Mouse (Mus musculus) embryonic facial prominence, embryonic 13.5 days (tissue): ENCODE measurements around the gene Acsbg1. TPM values are rescaled to one million over a fixed set of nuclear protein-coding genes. Genes with fewer than 3 reads are reported as not detected.
"Not testable (repeated sequence)": the region's sequence is repeated elsewhere in the genome, so short reads cannot be mapped to it uniquely, and the experiment has no call there.

Experiments used
- ATAC-seq: fragments of 200-750 bp; cut with Nextera tagmentation; 2 replicates; pipeline ENCODE4 v1.8.0; 2017; ENCODE audit warnings: low read depth; ENCODE audit not compliant: insufficient number of reproducible peaks, insufficient read depth, low FRiP score, low TSS enrichment
- H3K27ac ChIP-seq: fragments of 300-500 bp; sonication (generic); 2 replicates; pipeline ENCODE4 v1.5.1; 2015; ENCODE audit warnings: moderate library complexity, mild to moderate bottlenecking, inconsistent platforms
- H3K27me3 ChIP-seq: fragments of 300-500 bp; sonication (generic); 2 replicates; pipeline ENCODE4 v1.6.1; 2015; ENCODE audit warnings: mild to moderate bottlenecking, inconsistent platforms
- H3K36me3 ChIP-seq: fragments of 300-500 bp; sonication (generic); 2 replicates; pipeline ENCODE4 v1.6.1; 2015; ENCODE audit warnings: mild to moderate bottlenecking, inconsistent platforms
- H3K4me1 ChIP-seq: fragments of 300-500 bp; sonication (generic); 2 replicates; pipeline ENCODE4 v1.6.1; 2015; ENCODE audit warnings: inconsistent platforms
- H3K4me2 ChIP-seq: fragments of 300-500 bp; sonication (generic); 2 replicates; pipeline ENCODE4 v1.6.1; 2015; ENCODE audit warnings: moderate library complexity, mild to moderate bottlenecking, inconsistent platforms
- H3K4me3 ChIP-seq: fragments of 300-500 bp; sonication (generic); 2 replicates; pipeline ENCODE4 v1.5.1; 2015; ENCODE audit warnings: mild to moderate bottlenecking, inconsistent platforms
- H3K9ac ChIP-seq: fragments of 300-500 bp; sonication (generic); 2 replicates; pipeline ENCODE4 v1.6.1; 2015; ENCODE audit warnings: mild to moderate bottlenecking, inconsistent platforms
- H3K9me3 ChIP-seq: fragments of 300-500 bp; sonication (generic); 2 replicates; pipeline ENCODE4 v1.6.1; 2016; ENCODE audit warnings: inconsistent platforms
- WGBS: fragments of 180-500 bp; shearing (Covaris S2); methylation state at CpG from one replicate; pipeline ENCODE4 v1.1.7; 2015; ENCODE audit warnings: mixed read lengths; 5-methylcytosine and 5-hydroxymethylcytosine counted together
- polyA plus RNA-seq: library from polyadenylated mRNA; unstranded; fragments of >200 nt; fragmentation: Nextera tagmentation; extraction: Ambion mirVana; gene quantifications from 2 replicates; pipeline ENCODE4 v1.2.1, GENCODE M21; 2015

Acsbg1 gene
- polyA plus RNA-seq, 1 experiment from 2014 or later: 1.4 TPM

DNA sequence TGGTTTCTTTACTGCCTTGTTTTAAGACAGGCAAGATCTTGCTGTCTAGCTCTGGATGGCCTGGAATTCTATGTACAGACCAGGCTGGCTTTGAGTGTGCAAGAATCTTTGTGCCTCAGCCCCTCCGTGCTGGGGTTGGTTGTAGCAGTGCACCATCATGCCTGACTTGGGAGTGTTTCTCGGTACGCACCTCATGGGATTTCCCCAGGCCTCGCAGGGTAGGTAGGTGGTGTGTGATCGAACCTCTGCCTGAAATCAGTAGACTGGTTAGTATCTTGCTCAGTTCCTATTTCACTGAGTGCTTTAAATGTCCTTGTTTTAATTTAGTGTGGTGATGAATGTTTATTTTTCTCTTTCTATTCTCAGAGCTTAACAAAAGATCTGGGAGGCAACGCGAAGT lies 58.8 kb downstream of the Acsbg1 start:
- Histone ChIP-seq H3K27ac (no peak overlapping the region), H3K4me3 (no peak overlapping the region), H3K9ac (no peak overlapping the region), H3K4me2 (no peak overlapping the region), H3K36me3 (peaks cover 68% of the 10 kb centered on the region), H3K9me3 (no peaks in the 10 kb centered on the region), H3K27me3 (no peaks in the 10 kb centered on the region), H3K4me1 (no peaks in the 10 kb centered on the region)
- ATAC-seq: no peak
- 86% methylated on average over 7 of the region's 7 CpGs for WGBS

DNA sequence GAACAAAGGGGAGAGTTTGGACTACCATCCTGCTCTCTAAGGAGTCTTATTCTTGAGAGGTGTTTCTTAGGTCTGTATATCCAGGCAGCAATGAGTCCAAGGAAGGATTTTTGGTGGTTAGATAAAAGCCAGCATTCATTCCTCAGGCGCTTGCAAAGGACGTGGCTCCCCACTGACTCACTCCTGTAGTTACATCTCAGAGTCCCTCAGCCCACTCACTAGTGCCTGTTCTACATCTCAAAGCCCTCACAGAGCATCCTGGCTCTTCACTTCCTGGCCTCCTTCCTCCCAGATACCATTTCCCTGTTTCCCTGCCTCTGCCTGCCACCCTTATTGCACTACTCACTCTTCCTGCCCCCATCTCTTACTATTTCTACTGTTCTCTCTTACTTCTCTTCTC lies 59.3 kb downstream of the Acsbg1 start:
- H3K9me3 ChIP-seq: no peaks in the 10 kb centered on the region
- no peaks in the 10 kb centered on the region for H3K4me1 ChIP-seq
- no peak overlapping the region for H3K4me2 ChIP-seq
- H3K27ac ChIP-seq: no peak overlapping the region
- no peaks in the 10 kb centered on the region for H3K27me3 ChIP-seq
- no peak overlapping the region for H3K4me3 ChIP-seq
- 77% methylated on average over 2 of the region's 2 CpGs for WGBS
- no peak for ATAC-seq
- no peak overlapping the region for H3K9ac ChIP-seq
- H3K36me3 ChIP-seq: peaks cover 73% of the 10 kb centered on the region

DNA sequence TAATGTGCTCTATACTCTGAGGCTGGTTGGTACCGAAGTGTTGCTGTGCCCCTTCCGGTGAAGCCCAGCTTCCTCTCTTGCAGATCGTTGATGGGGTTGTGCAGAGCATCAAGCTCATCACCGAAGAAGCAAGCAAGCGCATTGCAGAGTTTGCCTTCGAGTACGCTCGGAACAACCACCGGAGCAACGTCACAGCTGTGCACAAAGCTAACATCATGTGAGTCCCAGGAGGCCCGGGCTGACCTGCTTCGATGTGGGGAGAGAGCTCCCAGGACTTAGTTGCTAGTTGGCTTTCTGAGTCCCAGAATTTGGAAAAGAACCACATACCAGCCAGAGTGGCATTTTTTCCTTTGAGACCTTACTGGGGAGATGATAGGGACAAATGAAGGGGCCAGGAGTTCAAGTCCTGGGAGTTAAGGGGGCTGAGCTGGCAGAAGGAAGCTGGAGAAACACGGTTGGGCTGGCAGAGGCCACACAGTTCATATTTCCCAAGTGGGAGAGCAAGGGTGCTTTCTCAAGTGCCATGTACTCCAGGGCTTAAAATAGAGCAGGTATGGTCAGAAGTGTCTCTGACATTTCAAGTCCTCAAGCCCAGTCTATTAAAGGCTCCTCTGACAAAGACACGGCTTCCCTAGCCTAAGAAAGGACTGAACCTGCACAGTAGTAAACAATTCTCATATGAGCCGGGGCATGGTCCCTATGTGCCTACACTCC lies 64.8 kb downstream of the Acsbg1 start:
- H3K9ac ChIP-seq: no peak overlapping the region
- 93% methylated on average over 15 of the region's 15 CpGs for WGBS
- no peaks in the 10 kb centered on the region for H3K9me3 ChIP-seq
- H3K4me1 ChIP-seq: no peaks in the 10 kb centered on the region
- no peak for ATAC-seq
- no peak overlapping the region for H3K4me2 ChIP-seq
- H3K4me3 ChIP-seq: no peak overlapping the region
- peaks cover 89% of the 10 kb centered on the region for H3K36me3 ChIP-seq
- H3K27ac ChIP-seq: no peak overlapping the region
- no peaks in the 10 kb centered on the region for H3K27me3 ChIP-seq

DNA sequence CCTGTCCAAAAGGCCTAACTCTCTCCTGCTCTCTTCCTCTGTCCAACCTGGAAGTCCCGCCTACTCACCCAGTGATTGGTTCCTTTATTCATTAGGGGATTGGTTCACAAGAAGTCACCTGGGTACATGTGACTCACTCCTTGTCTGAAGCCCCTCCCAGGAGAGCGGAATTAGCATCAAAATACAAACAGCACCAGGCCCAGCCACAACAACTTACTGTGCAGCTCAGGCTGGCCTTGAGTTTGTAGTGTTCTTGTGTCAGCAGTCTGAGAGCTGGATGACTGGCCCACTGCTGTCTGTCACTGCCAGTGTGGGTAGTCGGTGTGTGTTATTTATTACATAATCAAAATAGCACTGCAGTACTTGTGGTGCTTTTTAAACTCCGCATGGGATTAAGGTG lies 68.0 kb downstream of the Acsbg1 start:
- not testable (repeated sequence) for H3K4me3 ChIP-seq, H3K27me3 ChIP-seq, H3K4me2 ChIP-seq, H3K27ac ChIP-seq, H3K4me1 ChIP-seq, H3K9me3 ChIP-seq, ATAC-seq, H3K9ac ChIP-seq
- 80% methylated on average over 4 of the region's 4 CpGs for WGBS
- peaks cover 71% of the 10 kb centered on the region for H3K36me3 ChIP-seq

DNA sequence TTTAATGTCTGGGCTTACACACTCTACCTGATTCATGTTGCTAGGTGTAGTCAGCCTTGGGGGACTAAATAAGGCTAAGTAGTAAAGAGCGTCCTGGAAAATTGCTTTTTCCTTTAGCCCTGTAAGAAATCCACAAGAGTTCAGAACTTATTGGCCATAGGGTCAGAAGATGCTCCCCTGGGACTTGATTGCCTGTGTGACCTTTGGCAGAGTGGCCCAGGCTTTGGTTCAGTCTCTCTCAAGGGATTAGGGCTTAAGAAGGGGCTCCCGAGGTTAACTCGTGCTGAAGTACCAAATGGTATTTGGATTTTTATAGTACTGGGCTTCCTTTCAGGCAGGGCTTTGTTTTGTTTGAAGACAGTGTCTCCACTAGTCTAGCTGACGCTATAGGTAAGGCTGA lies 73.8 kb downstream of the Acsbg1 start:
- Histone ChIP-seq H3K4me1 (peaks cover 13% of the 10 kb centered on the region), H3K9ac (0 out of 2 replicates have a peak overlapping the region, but pooled peaks have one; percentile 93), H3K27me3 (no peaks in the 10 kb centered on the region), H3K9me3 (no peaks in the 10 kb centered on the region), H3K4me2 (peak overlapping the region; percentile 91; the same call in 1 of the 2 replicates), H3K36me3 (peaks cover 18% of the 10 kb centered on the region), H3K4me3 (no peak overlapping the region), H3K27ac (no peak overlapping the region)
- 60% methylated on average over 4 of the region's 4 CpGs for WGBS
- ATAC-seq: no peak

DNA sequence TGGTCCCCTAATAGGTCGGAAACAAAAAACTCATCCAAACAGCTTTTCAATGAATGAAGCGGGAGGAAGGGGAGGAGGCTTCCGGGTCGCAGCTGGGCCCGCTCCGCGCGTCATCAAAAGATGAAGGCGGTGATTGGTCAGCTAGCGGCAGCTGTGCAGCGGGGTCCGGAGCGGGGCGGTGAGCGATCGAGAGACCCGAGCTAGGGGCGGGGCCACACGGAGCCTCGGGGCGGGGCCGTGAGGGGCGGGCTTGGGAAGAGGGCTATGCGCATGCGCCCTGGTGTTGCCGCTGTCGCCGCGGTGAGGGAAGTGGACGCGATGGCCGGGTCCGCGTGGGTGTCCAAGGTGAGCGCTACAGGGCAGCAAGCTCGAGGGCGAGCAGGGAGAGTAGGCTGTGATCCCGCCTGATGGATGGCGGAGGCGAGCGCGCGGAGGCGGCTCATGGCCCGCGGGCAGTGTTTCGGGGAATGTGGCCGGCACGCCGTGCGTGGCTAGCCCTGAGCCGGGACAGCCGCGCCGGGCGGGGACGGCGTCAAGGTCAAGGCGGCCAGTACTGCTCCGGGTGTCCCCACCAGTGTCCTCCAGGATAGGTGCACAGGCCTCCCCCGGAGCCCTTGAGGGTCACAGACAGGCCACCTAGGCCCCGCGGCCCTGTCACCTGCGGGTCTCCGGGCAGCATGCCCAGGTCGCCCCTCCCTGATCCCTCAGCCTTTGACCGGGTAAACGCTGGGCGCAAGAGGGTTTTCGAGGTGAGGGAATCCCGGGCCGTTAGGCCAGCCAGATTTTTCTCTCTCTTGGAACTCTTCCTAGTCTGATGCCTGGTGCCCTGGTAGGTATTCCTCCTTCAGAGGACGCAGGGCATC lies 75.2 kb downstream of the Acsbg1 start, which contains the start of gene Idh3a:
TSS of gene Idh3a (plus strand) at position 136 of the 863 bp plus-strand sequence.
- peak; percentile 96 for ATAC-seq
- Histone ChIP-seq H3K4me3 (peak within 1 kb of the TSS; percentile 97), H3K27ac (0 out of 2 replicates have a peak within 1 kb of the TSS, but pooled peaks have one; percentile 28), H3K36me3 (peaks cover 8% of the 10 kb centered on the region; the same call in 1 of the 2 replicates), H3K4me2 (peak within 1 kb of the TSS; percentile 91), H3K4me1 (peaks cover 13% of the 10 kb centered on the region), H3K9ac (peak within 1 kb of the TSS; percentile 93), H3K9me3 (no peaks in the 10 kb centered on the region), H3K27me3 (no peaks in the 10 kb centered on the region)
- WGBS: under 1% methylated on average over 73 of the region's 73 CpGs

DNA sequence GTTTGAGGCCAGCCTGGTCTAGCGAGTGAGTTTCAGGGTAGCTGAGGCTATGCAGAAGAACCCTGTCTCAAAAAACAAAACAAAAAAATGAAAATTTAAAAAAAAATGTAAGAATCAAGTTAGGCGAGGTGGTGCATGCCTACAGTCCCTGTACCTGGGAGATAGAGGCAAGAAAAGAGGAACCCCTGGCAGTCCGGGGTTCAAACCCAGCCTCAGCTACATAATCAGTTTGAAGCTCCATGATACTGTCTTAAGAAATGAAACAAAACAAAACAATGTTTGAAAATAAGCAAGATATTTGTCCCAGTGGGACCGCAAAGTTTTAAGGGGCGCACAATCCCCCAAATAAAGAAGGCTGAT lies 75.9 kb downstream of the Acsbg1 start:
- Histone ChIP-seq H3K9me3 (no peaks in the 10 kb centered on the region), H3K27me3 (no peaks in the 10 kb centered on the region), H3K36me3 (peaks cover 8% of the 10 kb centered on the region; the same call in 1 of the 2 replicates), H3K27ac (0 out of 2 replicates have a peak overlapping the region, but pooled peaks have one; percentile 28), H3K4me3 (peak overlapping the region; percentile 97), H3K9ac (peak overlapping the region; percentile 63; the same call in 1 of the 2 replicates), H3K4me1 (peaks cover 13% of the 10 kb centered on the region), H3K4me2 (peak overlapping the region; percentile 91)
- 31% methylated on average over 5 of the region's 5 CpGs for WGBS
- ATAC-seq: peak; percentile 28; the same call in 1 of the 2 replicates

DNA sequence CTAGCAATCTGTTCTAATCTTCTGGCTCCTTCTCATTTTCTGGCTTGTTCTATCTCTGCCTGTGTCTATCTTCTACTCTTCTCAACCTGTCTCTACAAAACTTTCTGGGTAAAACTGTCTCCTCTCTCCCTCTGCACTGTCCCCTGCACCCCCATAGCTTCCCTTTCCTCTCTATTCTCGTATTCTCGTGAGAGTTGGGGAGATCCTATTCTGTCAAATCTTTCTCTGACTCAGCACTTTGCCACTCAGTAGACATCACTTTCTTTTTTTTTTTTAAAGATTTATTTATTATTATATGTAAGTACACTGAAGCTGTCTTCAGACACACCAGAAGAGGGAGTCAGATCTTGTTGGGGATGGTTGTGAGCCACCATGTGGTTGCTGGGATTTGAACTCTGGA lies 77.5 kb downstream of the Acsbg1 start:
- H3K27ac ChIP-seq, H3K9ac ChIP-seq, H3K4me3 ChIP-seq, H3K36me3 ChIP-seq, H3K9me3 ChIP-seq, H3K4me2 ChIP-seq, H3K27me3 ChIP-seq, ATAC-seq: not testable (repeated sequence)
- 83% methylated on average over 2 of the region's 2 CpGs for WGBS
- peaks cover 13% of the 10 kb centered on the region for H3K4me1 ChIP-seq

DNA sequence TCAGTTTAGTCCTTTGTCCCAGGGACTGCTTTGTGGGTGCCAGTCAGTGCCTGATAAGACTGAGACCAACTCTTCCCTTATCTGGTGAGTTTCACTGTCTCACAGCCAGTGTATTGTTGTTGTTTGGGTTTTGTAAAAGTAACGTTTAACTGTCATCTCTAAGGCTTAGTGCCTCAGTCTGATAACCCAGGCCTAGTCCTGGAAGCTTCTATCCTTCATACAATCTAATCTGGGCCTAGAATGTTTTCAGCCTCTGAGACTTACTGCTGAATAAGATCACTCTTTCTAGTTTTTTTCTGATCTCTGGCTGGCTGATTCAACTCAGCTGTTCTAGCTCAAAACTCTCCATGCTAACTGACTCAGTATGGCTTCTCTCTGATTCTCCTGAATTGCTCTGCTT lies 78.0 kb downstream of the Acsbg1 start:
- peaks cover 13% of the 10 kb centered on the region for H3K4me1 ChIP-seq
- WGBS: 65% methylated on average over 1 of the region's 1 CpGs
- H3K9me3 ChIP-seq: peaks cover 3% of the 10 kb centered on the region; the same call in 1 of the 2 replicates
- no peaks in the 10 kb centered on the region for H3K27me3 ChIP-seq
- H3K36me3 ChIP-seq: no peaks in the 10 kb centered on the region
- no peak for ATAC-seq
- H3K4me2 ChIP-seq: no peak overlapping the region
- no peak overlapping the region for H3K27ac ChIP-seq
- H3K4me3 ChIP-seq: no peak overlapping the region
- H3K9ac ChIP-seq: no peak overlapping the region

DNA sequence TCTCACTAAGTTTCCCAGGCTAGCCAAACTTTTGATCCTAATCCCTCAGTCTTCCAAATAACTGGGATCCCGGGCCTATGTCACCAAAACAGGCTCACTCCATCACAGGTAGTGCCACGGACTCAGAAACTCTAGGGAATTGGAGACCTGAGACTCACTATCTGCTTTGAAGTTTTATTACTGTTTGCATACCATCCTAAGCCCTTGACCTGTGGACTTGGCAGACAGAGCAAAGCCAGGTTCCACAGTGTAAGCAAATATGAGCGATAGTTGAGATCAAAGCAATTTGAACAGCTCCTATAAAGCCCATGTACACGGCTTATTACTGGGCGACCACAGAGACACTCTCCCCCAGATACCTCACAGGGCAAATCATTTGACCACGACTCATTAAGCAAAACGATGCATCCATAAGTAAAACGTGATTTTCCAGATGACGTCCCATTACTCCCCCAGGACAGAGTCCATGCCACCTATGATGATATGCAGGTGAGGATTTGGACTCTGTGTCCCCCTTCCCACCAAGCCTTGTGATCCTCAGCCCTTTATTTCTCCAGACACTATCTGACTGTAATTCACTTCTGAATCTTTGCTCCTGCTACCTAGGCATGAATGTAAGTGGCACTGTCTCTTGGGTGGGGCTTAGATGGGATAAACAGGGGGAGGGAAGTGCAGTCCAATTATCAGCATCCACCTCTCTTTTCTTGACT lies 90.4 kb downstream of the Acsbg1 start:
- Histone ChIP-seq H3K4me3 (no peak overlapping the region), H3K27ac (no peak overlapping the region), H3K4me2 (no peak overlapping the region), H3K4me1 (no peaks in the 10 kb centered on the region), H3K9me3 (no peaks in the 10 kb centered on the region), H3K27me3 (no peaks in the 10 kb centered on the region), H3K36me3 (no peaks in the 10 kb centered on the region), H3K9ac (no peak overlapping the region)
- WGBS: 72% methylated on average over 9 of the region's 9 CpGs
- no peak for ATAC-seq

DNA sequence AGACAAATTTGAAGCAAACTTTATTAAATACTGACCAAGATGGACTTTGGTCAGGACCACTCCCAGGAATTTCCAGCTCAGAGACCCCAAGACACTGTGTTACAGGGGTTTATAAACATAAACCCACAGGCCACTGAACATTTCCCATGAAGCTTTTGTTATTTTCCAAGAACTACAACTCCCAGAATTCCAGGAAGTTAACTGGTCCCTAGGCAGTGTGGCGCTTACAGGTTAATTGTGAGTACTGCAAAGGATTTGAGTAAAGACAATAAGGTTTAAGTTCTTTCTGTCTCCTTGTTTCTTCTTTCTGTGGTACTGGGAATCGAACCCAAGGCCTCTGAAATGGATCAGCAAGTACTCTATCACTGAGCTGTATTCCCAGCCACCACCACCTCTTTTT lies 92.9 kb downstream of the Acsbg1 start:
- Histone ChIP-seq H3K9ac (no peak overlapping the region), H3K36me3 (no peaks in the 10 kb centered on the region), H3K4me2 (no peak overlapping the region), H3K27ac (no peak overlapping the region), H3K4me3 (no peak overlapping the region), H3K27me3 (no peaks in the 10 kb centered on the region), H3K9me3 (no peaks in the 10 kb centered on the region), H3K4me1 (no peaks in the 10 kb centered on the region)
- ATAC-seq: no peak
- WGBS: 41% methylated on average over 2 of the region's 2 CpGs
